Mouse (Mus musculus) C2C12 (cell line): ENCODE results near the gene Mbnl2. TPM values are rescaled to one million over a fixed set of nuclear protein-coding genes. Genes with fewer than 3 reads are reported as not detected.

Experiments used
- H3K27me3 ChIP-seq: one replicate; pipeline ENCODE4 v1.6.1; 2011; ENCODE audit not compliant: control insufficient read depth, insufficient read depth, insufficient read length
- H3K36me3 ChIP-seq: one replicate; pipeline ENCODE4 v1.6.1; 2011; ENCODE audit not compliant: control insufficient read depth, insufficient read depth
- H3K4me3 ChIP-seq: one replicate; pipeline ENCODE4 v1.5.1; 2011; ENCODE audit warnings: mild to moderate bottlenecking, control low read depth; ENCODE audit not compliant: poor library complexity, insufficient read depth, severe bottlenecking
- H3K79me2 ChIP-seq: one replicate; pipeline ENCODE4 v1.6.1; 2011; ENCODE audit not compliant: control insufficient read depth, insufficient read depth
- H3K79me3 ChIP-seq: one replicate; pipeline ENCODE4 v1.6.1; 2011; ENCODE audit warnings: low read depth, control low read depth
- H3ac ChIP-seq: one replicate; pipeline ENCODE3; 2011; ENCODE audit warnings: low read depth; ENCODE audit not compliant: control insufficient read depth, insufficient read length
- CEBPB ChIP-seq: IDR thresholded peaks from one replicate; pipeline ENCODE4 v1.6.1; 2011; ENCODE audit warnings: low read depth, mild to moderate bottlenecking, control low read depth, moderate library complexity
- CTCF ChIP-seq: IDR thresholded peaks from one replicate; pipeline ENCODE4 v1.5.1; 2011; ENCODE audit not compliant: control insufficient read depth, insufficient read depth, insufficient read length
- FOSL1 ChIP-seq: IDR thresholded peaks from one replicate; pipeline ENCODE4 v1.8.0; 2011; ENCODE audit warnings: mild to moderate bottlenecking, low read length; ENCODE audit not compliant: poor library complexity, insufficient read depth, severe bottlenecking
- MAX ChIP-seq: IDR thresholded peaks from one replicate; pipeline ENCODE4 v1.6.1; 2011; ENCODE audit warnings: mild to moderate bottlenecking, control low read depth
- MYOD1 ChIP-seq: IDR thresholded peaks from one replicate; pipeline ENCODE4 v1.6.1; 2011; ENCODE audit warnings: low read depth; ENCODE audit not compliant: control insufficient read depth, insufficient read length
- MYOG ChIP-seq: IDR thresholded peaks from one replicate; pipeline ENCODE4 v1.6.1; 2011; ENCODE audit not compliant: control insufficient read depth, insufficient read length; ENCODE audit errors: extremely low read depth
- USF1 ChIP-seq: IDR thresholded peaks from one replicate; pipeline ENCODE4 v1.6.1; 2011; ENCODE audit warnings: low read depth, mild to moderate bottlenecking, control low read depth, moderate library complexity
- polyA plus RNA-seq: library from polyadenylated mRNA; unstranded; fragments of >200 nt; fragmentation: generic; extraction: Trizol; gene quantifications from one replicate; pipeline ENCODE4 v1.2.1, GENCODE M21; 2012; ENCODE audit warnings: missing spikeins

Mbnl2 gene
- polyA plus RNA-seq, 1 experiment, result 42.1 TPM

GRCm38 (mm10) chr14:120312661-120313406 lies 37.4 kb downstream of the Mbnl2 start:
- Histone ChIP-seq H3K79me3 (peaks cover 96% of the 10 kb centered on the region), H3ac (no peak overlapping the region), H3K36me3 (peaks cover 74% of the 10 kb centered on the region), H3K79me2 (peaks cover 99% of the 10 kb centered on the region), H3K4me3 (no peak overlapping the region), H3K27me3 (no peaks in the 10 kb centered on the region)
- TF ChIP-seq MAX, result no peak
- TF ChIP-seq MYOD1, result no peak
- TF ChIP-seq MYOG, result no peak
- TF ChIP-seq USF1, result no peak
- no peak for TF ChIP-seq FOSL1
- no peak for TF ChIP-seq CEBPB
- no peak for TF ChIP-seq CTCF

- H3K36me3 ChIP-seq, result peaks cover 81% of the 10 kb centered on the region
- peaks cover 98% of the 10 kb centered on the region for H3K79me3 ChIP-seq
- TF ChIP-seq FOSL1, result no peak
- TF ChIP-seq CEBPB, result no peak
- TF ChIP-seq MAX, result no peak
- no peak for TF ChIP-seq MYOG
- no peak for TF ChIP-seq CTCF
- no peak for TF ChIP-seq MYOD1
- TF ChIP-seq USF1, result no peak
- peaks cover 100% of the 10 kb centered on the region for H3K79me2 ChIP-seq
- H3ac ChIP-seq, result no peak overlapping the region
- no peak overlapping the region for H3K4me3 ChIP-seq
- H3K27me3 ChIP-seq, result no peaks in the 10 kb centered on the region
Measured at GRCm38 (mm10) chr14:120313466-120313865, 38.0 kb downstream of the Mbnl2 start.

GRCm38 (mm10) chr14:120315721-120316120 lies 40.3 kb downstream of the Mbnl2 start:
- Histone ChIP-seq H3K79me3 (peaks cover 98% of the 10 kb centered on the region), H3K36me3 (peaks cover 86% of the 10 kb centered on the region), H3ac (no peak overlapping the region), H3K4me3 (no peak overlapping the region), H3K27me3 (no peaks in the 10 kb centered on the region), H3K79me2 (peaks cover 100% of the 10 kb centered on the region)
- TF ChIP-seq MYOD1 (no peak), MYOG (no peak), MAX (no peak), CEBPB (no peak), USF1 (no peak)

- H3K79me2 ChIP-seq, result peaks cover 97% of the 10 kb centered on the region
- H3K27me3 ChIP-seq, result no peaks in the 10 kb centered on the region
- no peak for TF ChIP-seq CEBPB
- TF ChIP-seq FOSL1, result no peak
- TF ChIP-seq MAX, result no peak
- no peak for TF ChIP-seq USF1
- TF ChIP-seq MYOD1, result no peak
- no peak for TF ChIP-seq CTCF
- no peak for TF ChIP-seq MYOG
- H3K79me3 ChIP-seq, result peaks cover 93% of the 10 kb centered on the region
- H3ac ChIP-seq, result no peak overlapping the region
- H3K36me3 ChIP-seq, result peaks cover 73% of the 10 kb centered on the region
- H3K4me3 ChIP-seq, result no peak overlapping the region
Measured at GRCm38 (mm10) chr14:120318326-120318935, 43.0 kb downstream of the Mbnl2 start.

- no peak overlapping the region for H3ac ChIP-seq
- peaks cover 91% of the 10 kb centered on the region for H3K79me3 ChIP-seq
- H3K36me3 ChIP-seq, result peaks cover 70% of the 10 kb centered on the region
- H3K27me3 ChIP-seq, result no peaks in the 10 kb centered on the region
- H3K4me3 ChIP-seq, result no peak overlapping the region
- peaks cover 97% of the 10 kb centered on the region for H3K79me2 ChIP-seq
- TF ChIP-seq CEBPB, result no peak
- no peak for TF ChIP-seq CTCF
- TF ChIP-seq FOSL1, result no peak
- no peak for TF ChIP-seq USF1
- no peak for TF ChIP-seq MAX
- TF ChIP-seq MYOD1, result no peak
- no peak for TF ChIP-seq MYOG
Measured at GRCm38 (mm10) chr14:120318974-120319731, 43.7 kb downstream of the Mbnl2 start.
